Mouse (Mus musculus) heart, adult 2 months (tissue): ENCODE measurements around the gene Cirbp.

ENCODE experiments used
- CTCF ChIP-seq: fragments of 200-600 bp; IDR thresholded peaks from 2 replicates; pipeline ENCODE4 v1.8.1; 2022; ENCODE audit warnings: antibody characterized with exemption, mild to moderate bottlenecking, moderate library complexity
- EP300 ChIP-seq: fragments of 200-500 bp; IDR thresholded peaks from 2 replicates; pipeline ENCODE4 v1.6.1; 2011; ENCODE audit warnings: low read depth, low read length, control low read depth; ENCODE audit not compliant: insufficient read depth

DNA sequence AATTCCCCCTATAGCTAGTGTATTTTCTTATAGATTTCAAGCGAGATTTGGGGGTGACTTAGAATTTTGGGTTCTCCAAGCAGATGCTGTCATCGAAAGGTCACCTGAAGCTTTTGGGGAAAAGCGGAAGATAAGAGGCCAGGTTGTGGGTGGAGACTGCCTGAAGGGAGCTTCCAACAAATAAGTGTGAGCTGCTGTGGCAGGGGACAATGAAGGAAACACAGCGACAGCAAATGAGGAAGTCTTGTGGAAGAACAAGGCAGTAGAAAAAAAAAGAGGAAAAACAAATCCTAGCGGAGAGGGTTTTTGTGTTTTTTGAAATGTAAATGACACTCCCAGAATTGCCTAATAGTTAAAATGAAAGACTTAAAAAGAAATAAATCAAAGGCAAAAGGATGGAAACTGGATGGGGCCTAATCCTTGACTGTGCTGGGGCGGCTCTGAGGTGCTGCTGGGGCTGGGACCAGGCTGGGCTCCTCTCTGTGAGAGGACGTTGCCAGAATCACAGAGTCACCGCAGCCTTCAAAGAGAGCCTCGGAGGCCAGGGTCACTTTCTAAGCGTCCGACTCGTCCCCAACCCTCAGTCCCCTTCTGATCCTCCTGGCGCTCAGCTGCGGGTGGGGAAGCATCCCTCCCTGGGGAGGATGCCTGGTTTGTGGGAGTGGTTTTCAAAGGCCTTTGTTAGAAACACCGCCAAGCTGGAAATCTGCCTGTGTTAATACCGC, 49.4 kb downstream of the Cirbp start:
- TF ChIP-seq CTCF (no peak), EP300 (no peak)
